Mouse (Mus musculus) MEL (cell line): ENCODE results near the gene Lmo4. TPM values are rescaled to one million over a fixed set of nuclear protein-coding genes. Genes with fewer than 3 reads are reported as not detected.

Experiments used
- DNase-seq: peaks from one replicate; pipeline ENCODE4 v3.0.0; 2011; ENCODE audit warnings: low read depth, low spot score
- H3K27ac ChIP-seq: 2 replicates; pipeline ENCODE4 v1.5.1; 2012; ENCODE audit warnings: low read depth, mild to moderate bottlenecking, control low read depth, low read length, moderate library complexity; ENCODE audit not compliant: control insufficient read depth
- H3K27me3 ChIP-seq, 2 experiments: fragments of 150-350 bp in 1 of 2; sonication (generic) in 1 of 2; 2 replicates each; pipeline ENCODE4 v1.6.1; 2012; ENCODE audit warnings: low read length in 2 of 2, mild to moderate bottlenecking in 2 of 2, improper control_type of control experiment in 1 of 2, moderate library complexity in 1 of 2; ENCODE audit not compliant: insufficient read depth in 2 of 2, control insufficient read depth in 1 of 2
- H3K36me3 ChIP-seq, 2 experiments: 2 replicates each; pipeline ENCODE4 v1.6.1; 2012 to 2014; ENCODE audit warnings: low read length in 2 of 2, improper control_type of control experiment in 1 of 2, inconsistent platforms in 1 of 2, mild to moderate bottlenecking in 1 of 2; ENCODE audit not compliant: insufficient read depth in 2 of 2, control insufficient read depth in 1 of 2
- H3K4me1 ChIP-seq, 2 experiments: fragments of 150-350 bp in 1 of 2; sonication (generic) in 1 of 2; 2 replicates each; pipeline ENCODE4 v1.6.1; 2012; ENCODE audit warnings: low read length in 2 of 2, improper control_type of control experiment in 1 of 2, mild to moderate bottlenecking in 1 of 2; ENCODE audit not compliant: insufficient read depth in 2 of 2, control insufficient read depth in 1 of 2
- H3K4me3 ChIP-seq, 2 experiments: fragments of 150-350 bp in 1 of 2; sonication (generic) in 1 of 2; 2 replicates each; pipeline ENCODE4 v1.5.1; 2012; ENCODE audit warnings: low read depth in 2 of 2, low read length in 2 of 2, mild to moderate bottlenecking in 2 of 2, moderate library complexity in 2 of 2, control low read depth in 1 of 2, improper control_type of control experiment in 1 of 2; ENCODE audit not compliant: control insufficient read depth in 1 of 2, insufficient read depth in 1 of 2
- H3K79me2 ChIP-seq: 2 replicates; pipeline ENCODE4 v1.6.1; 2012; ENCODE audit warnings: mild to moderate bottlenecking, low read length, moderate library complexity; ENCODE audit not compliant: control insufficient read depth, poor library complexity, insufficient read depth
- H3K9ac ChIP-seq: 2 replicates; pipeline ENCODE4 v1.6.1; 2012; ENCODE audit warnings: low read depth, mild to moderate bottlenecking, control low read depth, low read length, moderate library complexity; ENCODE audit not compliant: control insufficient read depth, poor library complexity, severe bottlenecking
- H3K9me3 ChIP-seq: fragments of 150-350 bp; sonication (generic); replicated peaks from 2 replicates; pipeline ENCODE4 v1.6.1; 2012; ENCODE audit warnings: mild to moderate bottlenecking, low read length, improper control_type of control experiment, moderate library complexity; ENCODE audit not compliant: insufficient read depth
- CHD1 ChIP-seq: IDR thresholded peaks from 2 replicates; pipeline ENCODE4 v1.6.1; 2012; ENCODE audit warnings: low read depth, mild to moderate bottlenecking, inconsistent platforms, low read length, improper control_type of control experiment
- CHD2 ChIP-seq: IDR thresholded peaks from 2 replicates; pipeline ENCODE4 v1.6.1; 2011; ENCODE audit warnings: low read length, improper control_type of control experiment
- EP300 ChIP-seq, 2 experiments: IDR thresholded peaks; 2 replicates each; pipeline ENCODE4 v1.6.1; 2011; ENCODE audit warnings: improper control_type of control experiment in 2 of 2, low read length in 2 of 2, low read depth in 1 of 2, mild to moderate bottlenecking in 1 of 2
- ETS1 ChIP-seq: IDR thresholded peaks from 2 replicates; pipeline ENCODE4 v1.6.1; 2012; ENCODE audit warnings: low read depth, mild to moderate bottlenecking, inconsistent platforms, low read length, improper control_type of control experiment, moderate library complexity
- GATA1 ChIP-seq: IDR thresholded peaks from 2 replicates; pipeline ENCODE4 v1.6.1; 2011; ENCODE audit warnings: low read depth, low read length, improper control_type of control experiment
- JUND ChIP-seq: IDR thresholded peaks from 2 replicates; pipeline ENCODE4 v1.6.1; 2011; ENCODE audit warnings: low read depth, mild to moderate bottlenecking, improper control_type of control experiment, low read length
- KAT2A ChIP-seq: conservative IDR thresholded peaks from 2 replicates; pipeline ENCODE4 v1.6.1; 2012; ENCODE audit warnings: low read depth, low read length, improper control_type of control experiment, inconsistent platforms
- MAX ChIP-seq: IDR thresholded peaks from 2 replicates; pipeline ENCODE4 v1.6.1; 2011; ENCODE audit warnings: low read length, improper control_type of control experiment
- MAZ ChIP-seq: IDR thresholded peaks from 2 replicates; pipeline ENCODE4 v1.6.1; 2012; ENCODE audit warnings: low read depth, mild to moderate bottlenecking, inconsistent platforms, low read length, improper control_type of control experiment
- MXI1 ChIP-seq: IDR thresholded peaks from 2 replicates; pipeline ENCODE4 v1.6.1; 2011; ENCODE audit warnings: mild to moderate bottlenecking, low read depth, low read length, improper control_type of control experiment
- MYB ChIP-seq: IDR thresholded peaks from 2 replicates; pipeline ENCODE4 v1.6.1; 2011; ENCODE audit warnings: mild to moderate bottlenecking, low read depth, low read length, improper control_type of control experiment
- NELFE ChIP-seq: IDR thresholded peaks from 2 replicates; pipeline ENCODE4 v1.6.1; 2011; ENCODE audit warnings: low read depth, low read length, improper control_type of control experiment
- NRF1 ChIP-seq: IDR thresholded peaks from 2 replicates; pipeline ENCODE4 v1.6.1; 2014; ENCODE audit warnings: low read depth, mild to moderate bottlenecking, inconsistent platforms, low read length, improper control_type of control experiment, moderate library complexity; ENCODE audit not compliant: poor library complexity, insufficient read depth, severe bottlenecking
- POLR2A ChIP-seq, 2 experiments: IDR thresholded peaks; 2 replicates each; pipeline ENCODE4 v1.6.1; 2011 to 2012; ENCODE audit warnings: low read length in 2 of 2, mild to moderate bottlenecking in 2 of 2, control low read depth in 1 of 2, improper control_type of control experiment in 1 of 2, low read depth in 1 of 2, moderate library complexity in 1 of 2; ENCODE audit not compliant: control insufficient read depth in 1 of 2, insufficient read depth in 1 of 2, poor library complexity in 1 of 2
- POLR2AphosphoS2 ChIP-seq: IDR thresholded peaks from 2 replicates; pipeline ENCODE4 v1.6.1; 2011; ENCODE audit warnings: low read length, improper control_type of control experiment
- RCOR1 ChIP-seq: IDR thresholded peaks from 2 replicates; pipeline ENCODE4 v1.6.1; 2012; ENCODE audit warnings: low read depth, mild to moderate bottlenecking, inconsistent platforms, low read length, improper control_type of control experiment
- SIN3A ChIP-seq: IDR thresholded peaks from 2 replicates; pipeline ENCODE4 v1.6.1; 2012; ENCODE audit warnings: low read length, improper control_type of control experiment, inconsistent platforms
- SMC3 ChIP-seq: IDR thresholded peaks from 2 replicates; pipeline ENCODE4 v1.6.1; 2011; ENCODE audit warnings: low read depth, low read length, improper control_type of control experiment
- TAL1 ChIP-seq: IDR thresholded peaks from 2 replicates; pipeline ENCODE4 v1.6.1; 2012; ENCODE audit warnings: mild to moderate bottlenecking, inconsistent platforms, low read length, moderate library complexity, mixed read lengths
- TBP ChIP-seq: IDR thresholded peaks from 2 replicates; pipeline ENCODE4 v1.8.0; 2011; ENCODE audit warnings: low read depth, low read length, improper control_type of control experiment
- TCF12 ChIP-seq: IDR thresholded peaks from 2 replicates; pipeline ENCODE4 v1.6.1; 2014; ENCODE audit warnings: low read depth, mild to moderate bottlenecking, inconsistent platforms, low read length, improper control_type of control experiment, moderate library complexity
- UBTF ChIP-seq: IDR thresholded peaks from 2 replicates; pipeline ENCODE4 v1.6.1; 2012; ENCODE audit warnings: low read depth, mild to moderate bottlenecking, inconsistent platforms, low read length, improper control_type of control experiment, moderate library complexity, borderline replicate concordance; ENCODE audit not compliant: insufficient read depth
- USF2 ChIP-seq, 2 experiments: IDR thresholded peaks; 2 replicates each; pipeline ENCODE4 v1.6.1; 2011 to 2012; ENCODE audit warnings: improper control_type of control experiment in 2 of 2, low read length in 2 of 2, borderline replicate concordance in 1 of 2, inconsistent platforms in 1 of 2, low read depth in 1 of 2, mild to moderate bottlenecking in 1 of 2; ENCODE audit not compliant: insufficient read depth in 1 of 2
- ZC3H11A ChIP-seq: IDR thresholded peaks from 2 replicates; pipeline ENCODE4 v1.6.1; 2012; ENCODE audit warnings: low read depth, mild to moderate bottlenecking, inconsistent platforms, low read length, improper control_type of control experiment
- ZKSCAN1 ChIP-seq: IDR thresholded peaks from 2 replicates; pipeline ENCODE4 v1.6.1; 2012; ENCODE audit warnings: low read depth, mild to moderate bottlenecking, inconsistent platforms, low read length, improper control_type of control experiment, moderate library complexity
- polyA plus RNA-seq, 2 experiments: library from polyadenylated mRNA; stranded (reverse) in 1 of 2; unstranded in 1 of 2; fragments of >175 nt in 1 of 2; fragments of >200 nt in 1 of 2; gene quantifications; 2 replicates each; pipeline versions ENCODE4 v1.2.1 to v1.2.4; 2012; ENCODE audit warnings: low replicate concordance in 2 of 2, low read depth in 1 of 2; ENCODE audit not compliant: insufficient read length in 2 of 2, insufficient read depth in 1 of 2, missing spikeins in 1 of 2
- total RNA-seq: library from RNA; depleted of rRNA; stranded (reverse); fragments of 300-350 nt; gene quantifications from 2 replicates; pipeline ENCODE4 v1.2.3, GENCODE M21; 2012

Lmo4 gene
- total and polyA plus RNA-seq, 3 experiments, result 13.7 to 29.3 TPM; not detected in 1

DNA sequence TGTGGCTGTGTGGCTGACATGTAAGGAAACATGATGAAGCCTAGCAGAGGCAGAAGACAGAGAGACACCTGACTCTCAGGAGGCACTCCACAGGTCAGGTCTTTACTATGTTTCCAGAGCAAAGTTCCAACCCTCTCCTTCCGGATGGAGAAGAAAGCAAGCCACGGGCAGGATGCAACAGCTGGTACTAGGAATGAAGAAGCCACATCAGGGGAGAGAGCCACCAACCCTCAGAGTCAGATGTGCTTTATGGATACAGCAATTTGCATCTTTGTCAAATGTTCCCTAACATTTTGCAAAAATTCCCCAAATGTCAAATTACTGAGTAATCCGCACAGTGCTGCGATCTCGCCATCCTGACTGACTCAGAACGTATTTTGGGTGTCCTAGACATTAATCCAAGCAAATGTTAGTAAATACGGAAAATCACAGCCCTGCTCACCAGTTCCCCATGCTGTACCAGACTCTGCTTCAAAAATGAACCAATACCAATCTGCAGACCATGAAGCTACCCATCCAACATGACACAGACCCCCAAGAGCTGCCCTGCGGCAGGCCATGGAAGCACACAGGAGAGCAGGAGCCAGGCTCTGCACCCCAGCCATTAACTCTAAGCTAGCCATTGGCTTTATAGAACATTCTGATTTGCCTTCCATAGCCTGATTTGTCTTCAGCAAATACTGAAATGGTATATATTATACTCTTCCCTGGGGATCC, 38.4 kb downstream of the Lmo4 start:
- H3K27ac ChIP-seq, result no peak overlapping the region
- TF ChIP-seq MAX (no peak), NELFE (no peak), EP300 (IDR thresholded peaks at IDR 0.05; ENCODE audit: low read depth in 1 of 2, low read length in 2 of 2) (no peak), MAZ (no peak), MYB (no peak), SIN3A (no peak), KAT2A (no peak), TBP (no peak)
- TF ChIP-seq, all 39 proteins: peak for 0
- no peaks in the 10 kb centered on the region for H3K27me3 ChIP-seq

DNA sequence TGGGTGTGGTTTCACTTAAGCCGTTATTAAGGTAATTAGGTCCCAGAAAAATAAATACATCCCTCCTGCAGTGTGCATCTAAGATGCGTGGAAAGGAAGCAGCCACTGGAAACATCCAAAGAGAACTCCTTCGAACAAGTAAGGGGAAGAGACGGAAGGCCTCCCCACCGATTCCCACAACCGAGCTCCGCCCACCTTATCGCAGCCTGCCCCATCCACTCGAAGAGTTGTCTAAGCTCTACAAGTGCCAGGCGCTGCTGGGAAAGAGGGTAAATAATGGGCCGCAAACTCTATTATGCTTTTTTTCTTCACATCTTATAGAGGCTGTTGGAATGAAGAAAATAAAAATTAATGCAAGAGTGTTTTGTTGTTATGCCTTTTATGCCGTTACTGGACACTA, 39.6 kb downstream of the Lmo4 start:
- no peak overlapping the region for H3K27ac ChIP-seq
- H3K4me3 ChIP-seq, result no peak overlapping the region
- no peaks in the 10 kb centered on the region for H3K79me2 ChIP-seq
- H3K27me3 ChIP-seq, result no peaks in the 10 kb centered on the region
- TF ChIP-seq MXI1, result no peak
- no peak for TF ChIP-seq NRF1
- no peak for TF ChIP-seq CHD1
- no peak for TF ChIP-seq JUND
- no peak for TF ChIP-seq SMC3
- no peak for TF ChIP-seq GATA1
- TF ChIP-seq EP300 (IDR thresholded peaks at IDR 0.05; ENCODE audit: low read depth in 1 of 2, low read length in 2 of 2), result no peak
- no peaks in the 10 kb centered on the region for H3K9me3 ChIP-seq
- 0 out of 4 replicates have a peak, but pooled peaks cover 0 to 2% of the 10 kb centered on the region in 2 experiments for H3K4me1 ChIP-seq
- no peak for DNase-seq
- no peaks in the 10 kb centered on the region for H3K36me3 ChIP-seq
- H3K9ac ChIP-seq, result no peak overlapping the region

More for the DNA sequence above, 38.4 kb downstream of the Lmo4 start:
- Histone ChIP-seq H3K9me3 (no peaks in the 10 kb centered on the region), H3K36me3 (no peaks in the 10 kb centered on the region), H3K9ac (no peak overlapping the region), H3K4me1 (0 out of 4 replicates have a peak, but pooled peaks cover 0 to 2% of the 10 kb centered on the region in 2 experiments), H3K79me2 (no peaks in the 10 kb centered on the region), H3K4me3 (no peak overlapping the region)
- no peak for DNase-seq

DNA sequence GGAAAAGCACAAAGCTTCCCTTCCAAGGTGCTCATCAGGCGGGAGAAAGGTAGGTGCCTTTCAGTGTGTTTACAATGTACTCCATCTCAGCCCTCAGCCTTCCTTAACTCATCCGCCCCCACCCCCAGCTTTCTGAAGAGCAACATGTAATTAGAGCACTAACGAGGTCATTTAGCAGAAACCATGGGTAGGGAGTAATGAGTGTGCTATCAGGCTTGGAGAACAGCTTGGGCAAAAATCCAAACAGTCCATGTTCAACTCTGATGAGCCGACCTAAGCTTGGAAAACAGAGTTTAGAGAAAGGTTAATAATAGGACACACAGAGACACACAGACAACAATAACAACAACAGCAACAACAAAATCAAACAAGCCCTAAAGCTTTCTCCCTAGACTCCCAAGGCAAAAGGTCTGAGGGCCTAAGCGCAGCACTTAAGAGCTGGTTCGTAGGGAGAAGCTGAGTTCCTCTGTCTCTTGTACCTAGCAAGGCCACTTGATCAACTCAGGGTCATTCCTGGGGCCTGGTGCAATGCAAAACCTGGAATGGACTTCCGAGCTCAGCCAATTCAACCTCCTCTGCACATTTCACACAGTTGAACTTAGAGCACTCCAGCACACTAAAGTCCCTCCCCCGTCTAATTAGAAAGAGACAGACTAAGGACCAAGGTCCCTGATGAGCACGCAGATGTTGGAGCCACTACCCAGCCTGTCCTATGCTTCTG, 40.2 kb downstream of the Lmo4 start:
- Histone ChIP-seq H3K27me3 (no peaks in the 10 kb centered on the region; a peak in 1 of 4 replicates), H3K36me3 (no peaks in the 10 kb centered on the region), H3K27ac (no peak overlapping the region), H3K4me3 (no peak overlapping the region), H3K9me3 (no peaks in the 10 kb centered on the region), H3K9ac (no peak overlapping the region), H3K79me2 (no peaks in the 10 kb centered on the region), H3K4me1 (no peaks in the 10 kb centered on the region)
- DNase-seq, result no peak
- no peak for TF ChIP-seq ZC3H11A
- no peak for TF ChIP-seq KAT2A
- TF ChIP-seq NRF1, result no peak
- TF ChIP-seq ZKSCAN1, result no peak
- TF ChIP-seq ETS1, result no peak
- TF ChIP-seq POLR2AphosphoS2, result no peak
- TF ChIP-seq CHD1, result no peak
- TF ChIP-seq TAL1, result no peak
- TF ChIP-seq GATA1, result no peak
- TF ChIP-seq UBTF, result no peak
- TF ChIP-seq POLR2A (IDR thresholded peaks at IDR 0.05; ENCODE audit: control insufficient read depth in 1 of 2, insufficient read depth in 1 of 2, low read depth in 1 of 2, low read length in 2 of 2, poor library complexity in 1 of 2), result no peak
- TF ChIP-seq RCOR1, result no peak
- no peak for TF ChIP-seq USF2 (IDR thresholded peaks at IDR 0.05; ENCODE audit: borderline replicate concordance in 1 of 2, insufficient read depth in 1 of 2, low read depth in 1 of 2, low read length in 2 of 2)
- TF ChIP-seq TCF12, result no peak
- TF ChIP-seq CHD2, result no peak
